21 mouse cellular contexts compared by ENCODE assay signal in genomic region chr16:21278387-21278786, GRCm38 (mm10).
A peak's percentile ranks its signal among the peaks of the same experiment; 100 is the strongest.
DNase-seq lines count a peak whose midpoint lies in the region; ATAC-seq lines count a peak whose summit lies in the region.
"Had no signal": no experiment of that assay in that cellular context is flagged by ENCODE, and none has a peak within 500 bp of the region (broad histone marks: within the 10 kb centered on the region; RNA-seq: fewer than 3 reads in every experiment).

No protein-coding gene starts in this region.

- H3K9ac ChIP-seq in kidney, embryonic 16.5 days (replicated peaks; ENCODE audit: low read length), result no peak overlapping the region
- H3K9ac ChIP-seq in midbrain, embryonic 11.5 days (ENCODE audit: low read length), result no peak overlapping the region
- H3K9ac ChIP-seq: forebrain, embryonic 13.5 days; forebrain, postnatal 0 days; heart, embryonic 15.5 days; hindbrain, embryonic 13.5 days had no signal

- H3K36me3 ChIP-seq in kidney, embryonic 16.5 days (ENCODE audit: insufficient read depth, low read length), result no peaks in the 10 kb centered on the region
- no peaks in the 10 kb centered on the region for H3K36me3 ChIP-seq in midbrain, embryonic 11.5 days (ENCODE audit: control insufficient read depth, insufficient read depth, low read length)
- H3K36me3 ChIP-seq in midbrain, embryonic 10.5 days, result no peaks in the 10 kb centered on the region
- no peaks in the 10 kb centered on the region for H3K36me3 ChIP-seq in embryonic facial prominence, embryonic 10.5 days (replicated peaks)
- H3K36me3 ChIP-seq: G1E; heart, embryonic 15.5 days; hindbrain, embryonic 13.5 days had no signal

- no peak overlapping the region for H3K4me2 ChIP-seq in kidney, embryonic 16.5 days (replicated peaks; ENCODE audit: low read depth, low read length)
- no peak overlapping the region for H3K4me2 ChIP-seq in midbrain, embryonic 11.5 days
- H3K4me2 ChIP-seq: forebrain, embryonic 13.5 days; heart, embryonic 11.5 days; heart, embryonic 15.5 days; hindbrain, embryonic 13.5 days had no signal

- ATAC-seq in kidney, embryonic 16.5 days (ENCODE audit: low FRiP score, low TSS enrichment), result no peak
- ATAC-seq in midbrain, embryonic 11.5 days (ENCODE audit: low FRiP score), result no peak
- ATAC-seq: forebrain, embryonic 13.5 days; forebrain, postnatal 0 days; hindbrain, postnatal 0 days had no signal

- H3K27ac ChIP-seq in kidney, embryonic 16.5 days (ENCODE audit: low read length), result peak overlapping the region; percentile 78
- H3K27ac ChIP-seq in midbrain, embryonic 11.5 days (ENCODE audit: low read depth, low read length), result no peak overlapping the region
- no peak overlapping the region for H3K27ac ChIP-seq in midbrain, embryonic 10.5 days (replicated peaks)
- no peak overlapping the region for H3K27ac ChIP-seq in embryonic facial prominence, embryonic 10.5 days (replicated peaks)
- H3K27ac ChIP-seq: forebrain, embryonic 13.5 days; heart, adult 2 months; heart, embryonic 15.5 days; hindbrain, embryonic 13.5 days; hindbrain, postnatal 0 days had no signal

- 95% methylated on average over 7 of the region's 7 CpGs for WGBS in kidney, embryonic 16.5 days
- 93% methylated on average over 7 of the region's 7 CpGs for WGBS in midbrain, embryonic 11.5 days
- WGBS in midbrain, embryonic 10.5 days, result 97% methylated on average over 7 of the region's 7 CpGs
- 96% methylated on average over 7 of the region's 7 CpGs for WGBS in embryonic facial prominence, embryonic 10.5 days

- H3K9me3 ChIP-seq in kidney, embryonic 16.5 days (ENCODE audit: low read length), result peaks cover 8% of the 10 kb centered on the region
- no peaks in the 10 kb centered on the region for H3K9me3 ChIP-seq in midbrain, embryonic 11.5 days (ENCODE audit: control insufficient read depth, low read length)
- peaks cover 7% of the 10 kb centered on the region; the same call in 1 of the 2 replicates for H3K9me3 ChIP-seq in midbrain, embryonic 10.5 days (replicated peaks)
- H3K9me3 ChIP-seq in embryonic facial prominence, embryonic 10.5 days, result peaks cover 13% of the 10 kb centered on the region
- H3K9me3 ChIP-seq: forebrain, embryonic 13.5 days; G1E; heart, embryonic 15.5 days had no signal

- H3K4me1 ChIP-seq in kidney, embryonic 16.5 days (ENCODE audit: insufficient read depth, low read length), result peaks cover 28% of the 10 kb centered on the region
- peaks cover 11% of the 10 kb centered on the region; the same call in 1 of the 2 replicates for H3K4me1 ChIP-seq in midbrain, embryonic 11.5 days (ENCODE audit: control insufficient read depth, insufficient read depth, low read length)
- H3K4me1 ChIP-seq in midbrain, embryonic 10.5 days, result peaks cover 28% of the 10 kb centered on the region
- peaks cover 52% of the 10 kb centered on the region for H3K4me1 ChIP-seq in embryonic facial prominence, embryonic 10.5 days

- no peak overlapping the region for H3K4me3 ChIP-seq in kidney, embryonic 16.5 days (ENCODE audit: low read length)
- H3K4me3 ChIP-seq in midbrain, embryonic 11.5 days (ENCODE audit: low read depth, low read length), result no peak overlapping the region
- no peak overlapping the region for H3K4me3 ChIP-seq in midbrain, embryonic 10.5 days
- no peak overlapping the region for H3K4me3 ChIP-seq in embryonic facial prominence, embryonic 10.5 days
- H3K4me3 ChIP-seq: forebrain, embryonic 13.5 days; heart, adult 2 months; heart, embryonic 15.5 days; hindbrain, embryonic 13.5 days had no signal

- no peaks in the 10 kb centered on the region; the same call in 1 of the 2 replicates for H3K27me3 ChIP-seq in kidney, embryonic 16.5 days (ENCODE audit: insufficient read depth, low read length)
- no peaks in the 10 kb centered on the region; the same call in 1 of the 2 replicates for H3K27me3 ChIP-seq in midbrain, embryonic 11.5 days (ENCODE audit: control insufficient read depth, insufficient read depth, low read length)
- H3K27me3 ChIP-seq in midbrain, embryonic 10.5 days (ENCODE audit: low read depth, poor library complexity, severe bottlenecking), result peaks cover 26% of the 10 kb centered on the region
- H3K27me3 ChIP-seq in embryonic facial prominence, embryonic 10.5 days (replicated peaks; ENCODE audit: low read depth, poor library complexity, severe bottlenecking), result peaks cover 31% of the 10 kb centered on the region

- DNase-seq in kidney, postnatal 4 days, result no peak
- DNase-seq in midbrain, embryonic 11.5 days (ENCODE audit: low spot score, missing footprints), result peak; percentile 80
- DNase-seq in midbrain, embryonic 10.5 days (ENCODE audit: low spot score), result no peak
- DNase-seq in ZHBTc4 (ENCODE audit: low read depth, low spot score), result peak; percentile 44
- no peak for DNase-seq in embryo, embryonic 10 days (ENCODE audit: low spot score)
- no peak for DNase-seq in embryonic facial prominence, embryonic 10.5 days (ENCODE audit: low spot score)
- DNase-seq: adrenal gland, adult 2 months; adrenal gland, postnatal 25 days; cerebellum, adult 8-10 months; cerebellum, postnatal 14 days; forebrain, postnatal 0 days; gastrocnemius, postnatal 14 days; heart, adult 2 months; heart, postnatal 14 days had no signal

Comparison
In these comparisons a context has a peak if more than half of its experiments do, and no peak if none do; other contexts are left out.
1. DNase-seq: peak in midbrain, embryonic 11.5 days (single experiment) and ZHBTc4 (single experiment); none in kidney, postnatal 4 days (0 of 2), midbrain, embryonic 10.5 days (single experiment), embryo, embryonic 10 days (single experiment) and embryonic facial prominence, embryonic 10.5 days (single experiment).